Mouse (Mus musculus): ENCODE measurements around the gene Lsamp. TPM values are rescaled to one million over a fixed set of nuclear protein-coding genes. Genes with fewer than 3 reads are reported as not detected.

Lsamp gene
- total and polyA plus RNA-seq, 3 experiments = 0.97 to 2.3 (median 1.1) TPM

- no peaks in the 10 kb centered on the region for H3K36me3 ChIP-seq (ENCODE audit: control insufficient read depth, insufficient read depth, low read length)
- H3K4me3 ChIP-seq = no peak overlapping the region
- H3K9ac ChIP-seq (ENCODE audit: low read depth, low read length) = no peak overlapping the region
- no peaks in the 10 kb centered on the region for H3K27me3 ChIP-seq (ENCODE audit: control insufficient read depth, insufficient read depth, low read length)
- H3K27ac ChIP-seq = no peak overlapping the region
- intact Hi-C loops (cut with DNase I) = no loop called here
- no peak for TF ChIP-seq EP300 (IDR thresholded peaks at IDR 0.05; ENCODE audit: insufficient read depth, low read depth, low read length)
- DNase-seq = no peak
- no peaks in the 10 kb centered on the region for H3K79me2 ChIP-seq (replicated peaks; ENCODE audit: control insufficient read depth, insufficient read depth, low read length)
- H3K4me1 ChIP-seq (ENCODE audit: control insufficient read depth, insufficient read depth, low read length) = no peaks in the 10 kb centered on the region
- WGBS = 48% methylated on average over 4 of the region's 4 CpGs
Measured at GRCm38 (mm10) chr16:40290132-40290531, 306.0 kb downstream of the Lsamp start.

DNA sequence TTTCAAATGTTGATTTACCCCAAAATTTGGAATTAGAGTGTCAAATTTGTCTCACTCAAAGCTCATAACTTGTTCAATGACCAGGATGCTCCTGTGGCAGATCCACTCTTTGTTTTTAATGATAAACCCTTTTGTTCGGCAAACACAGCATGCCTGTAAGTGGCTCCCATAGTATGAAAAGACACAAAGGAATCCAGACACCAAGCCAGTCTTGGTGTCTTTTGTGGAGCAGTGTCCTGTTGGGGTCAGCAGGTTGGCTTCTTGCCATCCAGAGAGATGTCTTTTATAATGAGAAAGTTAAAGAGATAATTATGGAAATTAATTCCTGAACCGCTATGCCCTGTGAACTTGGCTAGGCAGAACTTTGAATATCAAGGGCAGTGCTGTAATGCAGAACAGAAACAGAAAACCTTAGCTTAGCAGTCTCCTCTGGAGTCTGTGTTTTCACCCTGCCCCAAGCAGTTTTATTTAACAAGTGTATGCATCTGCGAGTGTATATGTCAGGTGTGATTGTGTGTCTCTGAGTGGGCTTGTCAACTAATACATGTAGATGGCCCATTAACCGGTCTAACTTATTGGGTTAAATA, 310.2 kb downstream of the Lsamp start:
- DNase-seq = no peak
- Histone ChIP-seq H3K9ac (ENCODE audit: low read depth, low read length) (no peak overlapping the region), H3K4me3 (no peak overlapping the region), H3K27ac (no peak overlapping the region), H3K36me3 (ENCODE audit: control insufficient read depth, insufficient read depth, low read length) (no peaks in the 10 kb centered on the region), H3K27me3 (ENCODE audit: control insufficient read depth, insufficient read depth, low read length) (no peaks in the 10 kb centered on the region), H3K79me2 (replicated peaks; ENCODE audit: control insufficient read depth, insufficient read depth, low read length) (no peaks in the 10 kb centered on the region), H3K4me1 (ENCODE audit: control insufficient read depth, insufficient read depth, low read length) (no peaks in the 10 kb centered on the region)
- WGBS = 72% methylated on average over 4 of the region's 4 CpGs
- TF ChIP-seq CTCF (IDR thresholded peaks at IDR 0.05) = no peak
- TF ChIP-seq POLR2A (IDR thresholded peaks at IDR 0.05; ENCODE audit: insufficient read depth, low read depth, low read length) = no peak
- no peak for TF ChIP-seq EP300 (IDR thresholded peaks at IDR 0.05; ENCODE audit: insufficient read depth, low read depth, low read length)
- intact Hi-C loops (cut with DNase I) = no loop called here

DNA sequence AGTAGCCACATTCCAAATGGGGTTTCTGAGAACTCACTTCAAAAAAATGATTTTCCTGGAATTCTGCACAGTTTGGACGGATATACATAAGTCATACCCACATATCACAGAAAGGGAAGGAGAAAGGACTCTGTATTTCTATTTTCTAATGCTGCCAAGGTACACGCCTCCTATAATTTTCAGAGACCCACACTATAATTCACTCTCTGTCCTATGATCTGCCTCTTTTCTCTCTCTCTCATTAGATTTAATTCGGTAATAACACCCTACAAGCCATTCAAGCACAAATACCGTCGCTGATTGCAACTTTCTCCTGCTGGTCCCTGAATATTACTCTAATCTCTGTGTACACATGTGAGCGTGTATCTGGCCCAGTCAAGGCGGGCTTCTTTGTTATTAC, 311.1 kb downstream of the Lsamp start:
- no peak for DNase-seq
- no peak overlapping the region for H3K27ac ChIP-seq
- H3K9ac ChIP-seq (ENCODE audit: low read depth, low read length) = no peak overlapping the region
- no peaks in the 10 kb centered on the region for H3K27me3 ChIP-seq (ENCODE audit: control insufficient read depth, insufficient read depth, low read length)
- 74% methylated on average over 7 of the region's 7 CpGs for WGBS
- no peaks in the 10 kb centered on the region for H3K79me2 ChIP-seq (replicated peaks; ENCODE audit: control insufficient read depth, insufficient read depth, low read length)
- TF ChIP-seq CTCF (IDR thresholded peaks at IDR 0.05) = no peak
- no peak for TF ChIP-seq EP300 (IDR thresholded peaks at IDR 0.05; ENCODE audit: insufficient read depth, low read depth, low read length)
- TF ChIP-seq POLR2A (IDR thresholded peaks at IDR 0.05; ENCODE audit: insufficient read depth, low read depth, low read length) = no peak
- intact Hi-C loops (cut with DNase I) = no loop called here
- H3K4me3 ChIP-seq = no peak overlapping the region
- no peaks in the 10 kb centered on the region for H3K36me3 ChIP-seq (ENCODE audit: control insufficient read depth, insufficient read depth, low read length)
- H3K4me1 ChIP-seq (ENCODE audit: control insufficient read depth, insufficient read depth, low read length) = no peaks in the 10 kb centered on the region

DNA sequence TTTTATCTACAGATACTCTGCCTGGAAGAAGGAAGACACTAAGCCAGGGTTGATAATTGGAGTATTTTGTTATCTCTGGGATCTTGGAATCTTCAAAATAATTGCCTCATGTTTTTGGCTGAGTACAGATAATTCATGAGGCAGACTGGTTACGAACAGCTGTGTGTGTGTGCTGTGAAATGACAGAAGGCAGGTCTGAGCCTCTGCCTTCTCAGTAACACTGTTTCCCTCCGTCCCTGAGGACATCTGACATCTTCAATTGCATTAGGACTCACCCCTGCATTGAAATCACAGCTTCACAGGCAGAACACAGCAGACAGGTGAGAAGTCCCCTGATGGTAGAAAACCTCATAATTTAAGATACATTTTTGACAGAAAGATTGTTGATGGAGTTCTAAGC, 323.5 kb downstream of the Lsamp start:
- no peak for DNase-seq
- no peaks in the 10 kb centered on the region for H3K4me1 ChIP-seq (ENCODE audit: control insufficient read depth, insufficient read depth, low read length)
- H3K27ac ChIP-seq = no peak overlapping the region
- no peak overlapping the region for H3K9ac ChIP-seq (ENCODE audit: low read depth, low read length)
- H3K79me2 ChIP-seq (replicated peaks; ENCODE audit: control insufficient read depth, insufficient read depth, low read length) = no peaks in the 10 kb centered on the region
- intact Hi-C loops (cut with DNase I) = no loop called here
- no peak overlapping the region for H3K4me3 ChIP-seq
- no peaks in the 10 kb centered on the region for H3K36me3 ChIP-seq (ENCODE audit: control insufficient read depth, insufficient read depth, low read length)
- no peaks in the 10 kb centered on the region for H3K27me3 ChIP-seq (ENCODE audit: control insufficient read depth, insufficient read depth, low read length)
- TF ChIP-seq EP300 (IDR thresholded peaks at IDR 0.05; ENCODE audit: insufficient read depth, low read depth, low read length) (no peak), POLR2A (IDR thresholded peaks at IDR 0.05; ENCODE audit: insufficient read depth, low read depth, low read length) (no peak), CTCF (IDR thresholded peaks at IDR 0.05) (no peak)
- 41% methylated on average over 2 of the region's 2 CpGs for WGBS

DNA sequence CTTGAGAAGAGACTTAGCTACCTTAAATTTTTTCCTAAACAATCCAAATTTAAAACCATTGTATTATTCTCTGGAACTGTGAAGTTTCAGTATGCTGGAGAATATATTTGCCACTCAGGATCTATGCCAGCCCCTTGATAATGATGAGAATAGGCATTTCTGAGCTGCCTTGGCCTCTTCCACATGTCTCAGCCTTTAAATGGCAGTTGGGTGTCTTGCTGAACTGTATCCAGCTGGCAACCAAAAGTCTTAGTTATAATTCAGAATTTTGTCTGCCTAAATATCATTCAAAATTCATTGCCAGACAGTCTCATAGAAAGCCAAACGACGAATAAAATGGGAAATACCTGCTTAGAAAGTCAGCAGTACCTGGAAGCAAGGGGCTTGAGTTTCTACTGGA, 332.0 kb downstream of the Lsamp start:
- no peak for DNase-seq
- intact Hi-C loops (cut with DNase I) = no loop called here
- H3K4me1 ChIP-seq (ENCODE audit: control insufficient read depth, insufficient read depth, low read length) = no peaks in the 10 kb centered on the region
- H3K36me3 ChIP-seq (ENCODE audit: control insufficient read depth, insufficient read depth, low read length) = no peaks in the 10 kb centered on the region
- H3K27me3 ChIP-seq (ENCODE audit: control insufficient read depth, insufficient read depth, low read length) = no peaks in the 10 kb centered on the region
- H3K79me2 ChIP-seq (replicated peaks; ENCODE audit: control insufficient read depth, insufficient read depth, low read length) = no peaks in the 10 kb centered on the region
- no peak overlapping the region for H3K9ac ChIP-seq (ENCODE audit: low read depth, low read length)
- 73% methylated on average over 2 of the region's 2 CpGs for WGBS
- no peak overlapping the region for H3K27ac ChIP-seq
- H3K4me3 ChIP-seq = no peak overlapping the region
- TF ChIP-seq POLR2A (IDR thresholded peaks at IDR 0.05; ENCODE audit: insufficient read depth, low read depth, low read length) = no peak
- TF ChIP-seq CTCF (IDR thresholded peaks at IDR 0.05) = no peak
- no peak for TF ChIP-seq EP300 (IDR thresholded peaks at IDR 0.05; ENCODE audit: insufficient read depth, low read depth, low read length)

DNA sequence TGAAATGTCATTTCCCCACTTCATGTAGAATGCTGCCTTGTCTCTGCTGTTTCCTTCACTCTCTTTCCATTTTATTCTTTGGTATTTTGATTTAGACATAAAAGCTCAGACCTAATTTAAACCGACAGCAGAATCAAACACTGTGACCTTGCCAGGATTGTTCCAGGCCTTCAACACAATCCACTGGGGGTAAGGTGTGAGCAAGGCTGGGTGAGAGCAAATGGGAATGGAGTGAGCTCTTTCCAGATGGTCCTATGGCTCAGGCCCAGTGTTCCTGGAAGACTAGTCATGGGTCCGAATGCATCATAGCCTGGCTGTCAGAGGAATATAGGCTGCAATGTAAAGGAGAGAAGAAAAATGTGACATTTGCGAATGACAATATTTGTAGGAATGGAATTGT, 340.6 kb downstream of the Lsamp start:
- Histone ChIP-seq H3K4me3 (no peak overlapping the region), H3K27me3 (ENCODE audit: control insufficient read depth, insufficient read depth, low read length) (no peaks in the 10 kb centered on the region), H3K27ac (no peak overlapping the region), H3K9ac (ENCODE audit: low read depth, low read length) (no peak overlapping the region), H3K36me3 (ENCODE audit: control insufficient read depth, insufficient read depth, low read length) (no peaks in the 10 kb centered on the region), H3K4me1 (ENCODE audit: control insufficient read depth, insufficient read depth, low read length) (no peaks in the 10 kb centered on the region), H3K79me2 (replicated peaks; ENCODE audit: control insufficient read depth, insufficient read depth, low read length) (no peaks in the 10 kb centered on the region)
- no peak for DNase-seq
- TF ChIP-seq POLR2A (IDR thresholded peaks at IDR 0.05; ENCODE audit: insufficient read depth, low read depth, low read length) (no peak), CTCF (IDR thresholded peaks at IDR 0.05) (no peak), EP300 (IDR thresholded peaks at IDR 0.05; ENCODE audit: insufficient read depth, low read depth, low read length) (no peak)
- intact Hi-C loops (cut with DNase I) = no loop called here
- WGBS = 77% methylated on average over 3 of the region's 3 CpGs
